Mouse (Mus musculus): ENCODE measurements at regions not wholly inside any gene's neighbourhood (a gene's known extent, or its start where the extent isn't known, plus 50 kb on each side); places are given as distances from the start of the nearest gene placed in this dataset.

GRCm38 (mm10) chr12:95054887-95055286 is 637.1 kb upstream of the Flrt2 start:
- DNase-seq (ENCODE audit: low spot score in 2 of 2), result no peak

- no peak for DNase-seq (ENCODE audit: low spot score in 2 of 2)
Observed at GRCm38 (mm10) chr12:95056926-95057325, 635.1 kb upstream of the Flrt2 start.

GRCm38 (mm10) chr12:95059396-95059795 is 632.6 kb upstream of the Flrt2 start:
- DNase-seq (ENCODE audit: low spot score in 2 of 2), result no peak

GRCm38 (mm10) chr12:95072307-95072706 is 619.7 kb upstream of the Flrt2 start:
- no peak for DNase-seq (ENCODE audit: low spot score in 2 of 2)

GRCm38 (mm10) chr12:95119223-95119952 is 572.6 kb upstream of the Flrt2 start:
- DNase-seq (ENCODE audit: low spot score in 2 of 2), result no peak

- no peak for DNase-seq (ENCODE audit: low spot score in 2 of 2)
Observed at GRCm38 (mm10) chr12:95132804-95133203, 559.2 kb upstream of the Flrt2 start.

GRCm38 (mm10) chr12:95133482-95133881 is 558.5 kb upstream of the Flrt2 start:
- no peak for DNase-seq (ENCODE audit: low spot score in 2 of 2)

- DNase-seq (ENCODE audit: low spot score in 2 of 2), result no peak
Observed at GRCm38 (mm10) chr12:95138167-95138566, 553.9 kb upstream of the Flrt2 start.

GRCm38 (mm10) chr12:95171051-95171450 is 521.0 kb upstream of the Flrt2 start:
- no peak for DNase-seq (ENCODE audit: low spot score in 2 of 2)

- DNase-seq (ENCODE audit: low spot score in 2 of 2), result no peak
Observed at GRCm38 (mm10) chr12:95173810-95174402, 518.1 kb upstream of the Flrt2 start.

- no peak for DNase-seq (ENCODE audit: low spot score in 2 of 2)
Observed at GRCm38 (mm10) chr12:95202486-95202885, 489.5 kb upstream of the Flrt2 start.

GRCm38 (mm10) chr12:95205081-95205480 is 486.9 kb upstream of the Flrt2 start:
- DNase-seq (ENCODE audit: low spot score in 2 of 2), result no peak

GRCm38 (mm10) chr12:95239158-95239779 is 452.8 kb upstream of the Flrt2 start:
- DNase-seq (ENCODE audit: low spot score in 2 of 2), result no peak

GRCm38 (mm10) chr12:95267187-95267586 is 424.8 kb upstream of the Flrt2 start:
- DNase-seq (ENCODE audit: low spot score in 2 of 2), result no peak

GRCm38 (mm10) chr12:95305386-95305785 is 386.6 kb upstream of the Flrt2 start:
- DNase-seq (ENCODE audit: low spot score in 2 of 2), result no peak

- DNase-seq (ENCODE audit: low spot score in 2 of 2), result no peak
Observed at GRCm38 (mm10) chr12:95315151-95315750, 376.8 kb upstream of the Flrt2 start.

- peak in 1 of 2 experiments; percentile 3 for DNase-seq (ENCODE audit: low spot score in 2 of 2)
Observed at GRCm38 (mm10) chr12:95316820-95317219, 375.2 kb upstream of the Flrt2 start.

- DNase-seq (ENCODE audit: low spot score in 2 of 2), result no peak
Observed at GRCm38 (mm10) chr12:95321693-95322092, 370.3 kb upstream of the Flrt2 start.

- DNase-seq (ENCODE audit: low spot score in 2 of 2), result no peak
Observed at GRCm38 (mm10) chr12:95329666-95330065, 362.4 kb upstream of the Flrt2 start.

GRCm38 (mm10) chr12:95347786-95348185 is 344.2 kb upstream of the Flrt2 start:
- no peak for DNase-seq (ENCODE audit: low spot score in 2 of 2)

GRCm38 (mm10) chr12:95355151-95355550 is 336.9 kb upstream of the Flrt2 start:
- no peak for DNase-seq (ENCODE audit: low spot score in 2 of 2)

- DNase-seq (ENCODE audit: low spot score in 2 of 2), result no peak
Observed at GRCm38 (mm10) chr12:95384248-95384964, 307.6 kb upstream of the Flrt2 start.

All from cerebellum, postnatal 4 days (tissue).